Mouse (Mus musculus) kidney, embryonic 14.5 days (tissue): ENCODE data around the gene A830031A19Rik. TPM values are rescaled to one million over a fixed set of nuclear protein-coding genes. Genes with fewer than 3 reads are reported as not detected.

ENCODE experiments used
- ATAC-seq: fragments of 200-750 bp; cut with Nextera tagmentation; 2 replicates; pipeline ENCODE4 v1.8.0; 2017; ENCODE audit warnings: moderate number of reproducible peaks, mild to moderate bottlenecking, moderate TSS enrichment, moderate library complexity; ENCODE audit not compliant: low FRiP score, low TSS enrichment
- H3K27ac ChIP-seq: fragments of 300-500 bp; sonication (generic); 2 replicates; pipeline ENCODE4 v1.5.1; 2014; ENCODE audit warnings: low read depth, mild to moderate bottlenecking, low read length, moderate library complexity, mixed read lengths
- H3K27me3 ChIP-seq: fragments of 300-500 bp; sonication (generic); 2 replicates; pipeline ENCODE4 v1.6.1; 2014; ENCODE audit warnings: mild to moderate bottlenecking, low read length; ENCODE audit not compliant: control insufficient read depth, insufficient read depth
- H3K36me3 ChIP-seq: fragments of 300-500 bp; sonication (generic); 2 replicates; pipeline ENCODE4 v1.6.1; 2014; ENCODE audit warnings: low read length, mixed read lengths; ENCODE audit not compliant: control insufficient read depth, insufficient read depth
- H3K4me1 ChIP-seq: fragments of 300-500 bp; sonication (generic); 2 replicates; pipeline ENCODE4 v1.6.1; 2014; ENCODE audit warnings: low read length, mixed read lengths; ENCODE audit not compliant: control insufficient read depth, insufficient read depth
- H3K4me2 ChIP-seq: fragments of 300-500 bp; sonication (generic); replicated peaks from 2 replicates; pipeline ENCODE4 v1.6.1; 2014; ENCODE audit warnings: low read depth, mild to moderate bottlenecking, low read length
- H3K4me3 ChIP-seq: fragments of 300-500 bp; sonication (generic); 2 replicates; pipeline ENCODE4 v1.5.1; 2014; ENCODE audit warnings: mild to moderate bottlenecking, low read length
- H3K9ac ChIP-seq: fragments of 300-500 bp; sonication (generic); 2 replicates; pipeline ENCODE4 v1.6.1; 2014; ENCODE audit warnings: low read depth, mild to moderate bottlenecking, low read length, moderate library complexity
- H3K9me3 ChIP-seq: fragments of 300-500 bp; sonication (generic); 2 replicates; pipeline ENCODE4 v1.6.1; 2016; ENCODE audit warnings: low read length; ENCODE audit not compliant: control insufficient read depth
- WGBS: fragments of 180-500 bp; shearing (Covaris S2); extraction: QIAGEN DNeasy Blood & Tissue Kit; methylation state at CpG from one replicate; pipeline ENCODE4 v1.1.7; 2014; 5-methylcytosine and 5-hydroxymethylcytosine counted together
- polyA plus RNA-seq: library from polyadenylated mRNA; unstranded; fragments of >200 nt; fragmentation: Nextera tagmentation; extraction: Ambion mirVana; gene quantifications from 2 replicates; pipeline ENCODE4 v1.2.1, GENCODE M21; 2014

Gene A830031A19Rik
- polyA plus RNA-seq, 1 experiment from 2014 or later = not detected

DNA sequence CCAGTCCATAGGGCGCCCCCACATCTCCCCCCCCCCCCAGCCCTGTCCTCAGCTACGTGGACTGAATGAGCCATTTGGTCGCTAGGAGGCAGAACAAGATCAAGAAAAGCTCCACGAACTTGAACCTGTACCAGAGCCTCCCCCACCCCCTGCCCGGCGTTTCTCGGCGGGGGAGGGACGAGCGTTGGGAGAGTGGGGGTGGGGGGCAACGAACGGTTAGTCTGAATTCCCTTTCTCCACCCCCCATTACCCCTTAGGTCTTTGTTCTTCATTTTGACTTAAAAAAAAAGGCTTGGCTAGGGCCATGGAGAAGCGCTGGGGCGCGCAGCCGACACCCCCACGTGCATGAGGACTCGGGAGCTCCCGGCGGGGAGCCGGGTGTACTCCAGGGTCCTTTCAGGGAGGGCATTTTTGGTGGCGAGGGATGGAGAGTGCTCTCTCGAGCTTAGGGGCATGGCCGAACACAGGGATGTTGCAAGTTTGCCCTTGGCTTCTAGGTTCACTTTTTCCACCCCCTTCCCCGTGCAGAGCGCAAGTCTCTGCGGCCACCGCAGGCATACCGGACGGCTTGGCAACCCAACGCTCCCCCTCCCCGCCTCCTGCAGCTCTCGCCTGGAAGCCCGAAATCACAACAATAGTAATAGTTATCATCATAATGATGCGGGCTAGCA, 6.3 kb upstream of the A830031A19Rik start:
- 0 out of 2 replicates have a peak, but pooled peaks cover 9% of the 10 kb centered on the region for H3K4me1 ChIP-seq
- H3K27ac ChIP-seq = peak overlapping the region; percentile 66; the same call in 1 of the 2 replicates
- peak overlapping the region; percentile 87 for H3K4me2 ChIP-seq
- H3K36me3 ChIP-seq = no peaks in the 10 kb centered on the region
- peak; percentile 36 for ATAC-seq
- 1% methylated on average over 35 of the region's 35 CpGs for WGBS
- no peaks in the 10 kb centered on the region for H3K9me3 ChIP-seq
- H3K27me3 ChIP-seq = peaks cover 21% of the 10 kb centered on the region
- H3K4me3 ChIP-seq = peak overlapping the region; percentile 50
- H3K9ac ChIP-seq = peak overlapping the region; percentile 63; the same call in 1 of the 2 replicates

- H3K36me3 ChIP-seq = no peaks in the 10 kb centered on the region
- WGBS = under 1% methylated on average over 29 of the region's 30 CpGs
- peaks cover 24% of the 10 kb centered on the region for H3K27me3 ChIP-seq
- peak overlapping the region; percentile 34; the same call in 1 of the 2 replicates for H3K9ac ChIP-seq
- peak overlapping the region; percentile 50 for H3K4me3 ChIP-seq
- peak overlapping the region; percentile 87 for H3K4me2 ChIP-seq
- H3K9me3 ChIP-seq = no peaks in the 10 kb centered on the region
- H3K27ac ChIP-seq = no peak overlapping the region
- peak; percentile 30 for ATAC-seq
- 0 out of 2 replicates have a peak, but pooled peaks cover 13% of the 10 kb centered on the region for H3K4me1 ChIP-seq
Observed at GRCm38 (mm10) chr11:24080541-24080940, 5.7 kb upstream of the A830031A19Rik start.

DNA sequence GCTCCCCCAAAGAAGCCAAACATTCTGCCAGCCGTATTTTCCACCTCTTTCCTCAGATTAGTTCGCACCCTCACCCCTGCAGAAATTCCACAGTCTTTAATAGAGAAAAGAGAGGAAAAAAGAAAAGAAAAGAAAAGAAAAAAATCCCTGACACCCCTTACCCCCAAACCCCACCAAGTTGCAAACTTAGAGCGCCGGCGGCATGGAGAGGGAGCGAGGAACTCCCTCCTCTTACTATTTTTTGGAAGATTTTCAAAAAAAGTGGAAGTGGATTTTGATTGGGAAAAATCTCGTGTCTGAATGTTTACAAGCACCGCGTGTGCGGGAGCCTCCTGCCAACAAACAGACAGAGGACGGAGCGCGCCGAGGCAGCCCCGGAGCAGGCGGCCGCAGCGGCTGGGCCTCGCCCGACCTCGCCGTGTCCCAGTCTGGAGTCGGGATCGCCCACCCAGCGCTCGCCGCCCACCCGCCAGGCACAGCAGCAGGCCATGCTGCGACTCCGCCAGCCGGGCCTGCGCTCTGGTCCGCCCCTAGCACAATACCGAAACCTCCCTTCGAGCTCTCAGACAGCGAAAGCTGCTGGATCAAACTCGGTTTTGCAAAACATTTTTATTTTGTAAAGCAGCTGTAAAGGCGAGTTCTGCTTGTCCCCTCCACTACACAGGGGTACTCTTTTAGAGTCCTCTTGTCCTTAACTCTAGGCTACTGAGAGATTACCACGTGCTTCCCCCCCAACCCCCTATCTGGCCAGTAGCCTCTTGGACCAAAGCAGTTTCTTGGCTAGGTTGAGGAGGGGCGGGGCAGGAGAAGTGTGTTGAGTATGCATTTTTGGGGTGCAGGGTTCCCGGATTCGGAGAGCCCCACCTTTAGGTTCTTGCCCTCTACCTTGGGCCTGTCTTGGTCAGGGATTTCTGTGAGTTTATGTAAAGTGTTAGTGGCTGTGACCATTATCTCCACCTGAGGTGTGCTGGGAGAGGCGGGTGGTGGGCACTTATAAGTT, 4.8 kb upstream of the A830031A19Rik start:
- H3K4me2 ChIP-seq = peak overlapping the region; percentile 87
- H3K36me3 ChIP-seq = no peaks in the 10 kb centered on the region
- ATAC-seq = no peak
- H3K4me3 ChIP-seq = peak overlapping the region; percentile 50
- peaks cover 25% of the 10 kb centered on the region for H3K27me3 ChIP-seq
- H3K27ac ChIP-seq = no peak overlapping the region
- H3K9me3 ChIP-seq = no peaks in the 10 kb centered on the region
- H3K4me1 ChIP-seq = 0 out of 2 replicates have a peak, but pooled peaks cover 15% of the 10 kb centered on the region
- WGBS = under 1% methylated on average over 43 of the region's 43 CpGs
- peak overlapping the region; percentile 60; the same call in 1 of the 2 replicates for H3K9ac ChIP-seq

- peaks cover 29% of the 10 kb centered on the region for H3K27me3 ChIP-seq
- H3K4me3 ChIP-seq = peak overlapping the region; percentile 50
- ATAC-seq = no peak
- no peaks in the 10 kb centered on the region for H3K36me3 ChIP-seq
- 0 out of 2 replicates have a peak, but pooled peaks cover 16% of the 10 kb centered on the region for H3K4me1 ChIP-seq
- under 1% methylated on average over 38 of the region's 38 CpGs for WGBS
- H3K9me3 ChIP-seq = no peaks in the 10 kb centered on the region
- H3K4me2 ChIP-seq = peak overlapping the region; percentile 87
- H3K27ac ChIP-seq = no peak overlapping the region
- peak overlapping the region; percentile 60; the same call in 1 of the 2 replicates for H3K9ac ChIP-seq
Observed at GRCm38 (mm10) chr11:24078706-24079316, 4.0 kb upstream of the A830031A19Rik start.

DNA sequence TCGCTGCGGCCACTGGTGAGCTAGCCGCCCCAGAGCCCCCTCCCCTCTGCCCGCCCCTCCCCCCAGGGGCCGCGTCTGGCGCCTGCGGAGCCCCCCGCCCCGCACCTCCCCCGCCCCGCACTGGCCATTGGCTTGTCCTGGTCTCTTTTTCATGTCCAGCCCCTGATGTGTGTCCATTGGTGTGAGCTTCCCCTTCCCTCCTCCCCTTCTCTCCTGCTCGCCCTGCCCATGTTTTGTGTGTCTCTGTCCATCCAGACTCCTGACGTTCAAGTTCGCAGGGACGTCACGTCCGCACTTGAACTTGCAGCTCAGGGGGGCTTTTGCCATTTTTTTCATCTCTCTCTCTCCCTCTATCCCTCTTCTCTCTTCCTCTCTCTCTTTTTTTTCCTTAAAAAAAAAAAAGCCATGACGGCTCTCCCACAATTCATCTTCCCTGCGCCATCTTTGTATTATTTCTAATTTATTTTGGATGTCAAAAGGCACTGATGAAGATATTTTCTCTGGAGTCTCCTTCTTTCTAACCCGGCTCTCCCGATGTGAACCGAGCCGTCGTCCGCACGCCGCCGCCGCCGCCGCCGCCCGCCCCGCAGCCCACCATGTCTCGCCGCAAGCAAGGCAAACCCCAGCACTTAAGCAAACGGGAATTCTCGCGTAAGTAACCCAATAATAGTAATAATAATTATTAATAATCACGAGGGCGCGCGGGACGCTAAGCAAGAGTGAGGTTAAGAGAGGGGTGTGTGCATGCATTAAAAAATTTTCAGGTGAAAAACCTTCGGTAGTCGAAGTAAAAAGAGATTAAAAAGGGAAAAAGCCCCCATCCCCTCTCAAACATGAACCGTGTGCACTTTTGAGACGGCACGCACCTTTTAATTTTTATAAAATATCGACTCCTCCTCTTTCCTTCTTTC, 3.2 kb upstream of the A830031A19Rik start, which contains the start of gene Bcl11a:
TSS of gene Bcl11a (plus strand) at position 262 of the 911 bp plus-strand sequence.
- Histone ChIP-seq H3K9ac (peak within 1 kb of the TSS; percentile 60), H3K4me1 (0 out of 2 replicates have a peak, but pooled peaks cover 16% of the 10 kb centered on the region), H3K36me3 (no peaks in the 10 kb centered on the region), H3K27ac (0 out of 2 replicates have a peak within 1 kb of the TSS, but pooled peaks have one; percentile 24), H3K27me3 (peaks cover 35% of the 10 kb centered on the region), H3K4me3 (peak within 1 kb of the TSS; percentile 50), H3K9me3 (no peaks in the 10 kb centered on the region), H3K4me2 (peak within 1 kb of the TSS; percentile 87)
- under 1% methylated on average over 39 of the region's 51 CpGs for WGBS
- ATAC-seq = peak; percentile 58

- no peaks in the 10 kb centered on the region for H3K9me3 ChIP-seq
- peaks cover 40% of the 10 kb centered on the region for H3K27me3 ChIP-seq
- peak; percentile 34 for ATAC-seq
- WGBS = under 1% methylated on average over 54 of the region's 59 CpGs
- H3K4me1 ChIP-seq = 0 out of 2 replicates have a peak, but pooled peaks cover 16% of the 10 kb centered on the region
- H3K4me3 ChIP-seq = peak overlapping the region; percentile 50
- H3K9ac ChIP-seq = peak overlapping the region; percentile 58
- no peaks in the 10 kb centered on the region for H3K36me3 ChIP-seq
- H3K27ac ChIP-seq = 0 out of 2 replicates have a peak overlapping the region, but pooled peaks have one; percentile 24
- peak overlapping the region; percentile 87 for H3K4me2 ChIP-seq
Observed at GRCm38 (mm10) chr11:24076821-24077730, 2.2 kb upstream of the A830031A19Rik start.

DNA sequence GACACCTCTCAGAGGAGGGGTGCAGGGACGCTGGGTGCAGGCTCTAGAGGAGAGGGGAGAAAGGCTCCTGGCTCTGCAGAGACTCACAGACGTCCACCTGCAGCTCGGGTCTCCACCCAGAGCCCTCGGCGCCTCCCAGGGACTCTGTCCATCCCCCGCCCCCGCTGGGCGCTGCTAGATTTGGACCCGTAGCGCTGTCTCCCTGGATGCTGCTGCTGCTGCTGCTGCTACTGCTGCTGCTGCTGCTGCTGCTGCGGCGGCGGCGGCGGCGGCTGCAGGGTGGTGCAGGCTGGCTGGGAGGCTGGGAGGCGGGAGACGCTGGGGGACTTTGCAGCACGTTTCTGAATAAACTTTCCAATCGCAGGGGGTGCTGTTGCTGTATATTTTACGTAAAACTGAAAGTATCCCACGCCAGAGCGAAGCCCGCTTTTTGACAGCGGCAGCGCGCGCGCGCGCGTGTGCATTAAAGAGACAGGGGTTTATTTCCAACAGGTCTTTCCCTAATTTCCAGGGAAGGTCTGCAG, 1.3 kb upstream of the A830031A19Rik start:
- peak overlapping the region; percentile 87 for H3K4me2 ChIP-seq
- H3K27ac ChIP-seq = no peak overlapping the region
- 0 out of 2 replicates have a peak, but pooled peaks have one; percentile 3 for ATAC-seq
- peak overlapping the region; percentile 58 for H3K9ac ChIP-seq
- H3K36me3 ChIP-seq = no peaks in the 10 kb centered on the region
- peaks cover 42% of the 10 kb centered on the region for H3K27me3 ChIP-seq
- under 1% methylated on average over 32 of the region's 32 CpGs for WGBS
- H3K4me3 ChIP-seq = peak overlapping the region; percentile 50
- H3K4me1 ChIP-seq = 0 out of 2 replicates have a peak, but pooled peaks cover 13% of the 10 kb centered on the region
- no peaks in the 10 kb centered on the region for H3K9me3 ChIP-seq
